Mouse (Mus musculus) limb, embryonic 14.5 days (tissue): ENCODE data around the gene Hbq1a. TPM values are rescaled to one million over a fixed set of nuclear protein-coding genes. Genes with fewer than 3 reads are reported as not detected.

Experiments used
- ATAC-seq: fragments of 200-750 bp; cut with Nextera tagmentation; 2 replicates; pipeline ENCODE4 v1.8.0; 2017; ENCODE audit warnings: low read depth, moderate number of reproducible peaks, moderate TSS enrichment; ENCODE audit not compliant: low FRiP score
- DNase-seq: peaks from one replicate; pipeline ENCODE4 v3.0.0-alpha.2; 2015; ENCODE audit warnings: low spot score
- H3K27ac ChIP-seq: fragments of 300-500 bp; sonication (generic); replicated peaks from 2 replicates; pipeline ENCODE4 v1.5.1; 2014; ENCODE audit warnings: low read depth, mild to moderate bottlenecking, low read length, moderate library complexity, mixed read lengths
- H3K27me3 ChIP-seq: fragments of 300-500 bp; sonication (generic); 2 replicates; pipeline ENCODE4 v1.6.1; 2014; ENCODE audit warnings: low read length, mixed read lengths; ENCODE audit not compliant: control insufficient read depth, insufficient read depth
- H3K36me3 ChIP-seq: fragments of 300-500 bp; sonication (generic); 2 replicates; pipeline ENCODE4 v1.6.1; 2014; ENCODE audit warnings: mild to moderate bottlenecking, low read length, moderate library complexity, mixed read lengths; ENCODE audit not compliant: control insufficient read depth, insufficient read depth
- H3K4me1 ChIP-seq: fragments of 300-500 bp; sonication (generic); 2 replicates; pipeline ENCODE4 v1.6.1; 2014; ENCODE audit warnings: antibody characterized with exemption, low read length, mixed read lengths; ENCODE audit not compliant: control insufficient read depth, insufficient read depth
- H3K4me2 ChIP-seq: fragments of 300-500 bp; sonication (generic); replicated peaks from 2 replicates; pipeline ENCODE4 v1.6.1; 2014; ENCODE audit warnings: low read depth, mild to moderate bottlenecking, low read length, moderate library complexity; ENCODE audit not compliant: severe bottlenecking
- H3K4me3 ChIP-seq: fragments of 300-500 bp; sonication (generic); replicated peaks from 2 replicates; pipeline ENCODE4 v1.5.1; 2014; ENCODE audit warnings: low read length
- H3K9ac ChIP-seq: fragments of 300-500 bp; sonication (generic); 2 replicates; pipeline ENCODE4 v1.6.1; 2014; ENCODE audit warnings: mild to moderate bottlenecking, low read depth, low read length, moderate library complexity; ENCODE audit not compliant: severe bottlenecking
- H3K9me3 ChIP-seq: fragments of 300-500 bp; sonication (generic); 2 replicates; pipeline ENCODE4 v1.6.1; 2016; ENCODE audit warnings: low read length; ENCODE audit not compliant: control insufficient read depth
- POLR2A ChIP-seq: fragments of 200-500 bp; IDR thresholded peaks from 2 replicates; pipeline ENCODE4 v1.8.0; 2012; ENCODE audit warnings: inconsistent platforms, mild to moderate bottlenecking, moderate library complexity, borderline replicate concordance; ENCODE audit not compliant: insufficient read depth, insufficient read length; ENCODE audit errors: extremely low read depth
- WGBS: fragments of 180-500 bp; shearing (Covaris S2); extraction: QIAGEN DNeasy Blood & Tissue Kit; methylation state at CpG from one replicate; pipeline ENCODE4 v1.1.7; 2014; 5-methylcytosine and 5-hydroxymethylcytosine counted together
- polyA plus RNA-seq, 2 experiments: library from polyadenylated mRNA; depleted of rRNA in 1 of 2; stranded (reverse) in 1 of 2; unstranded in 1 of 2; fragments of >200 nt; fragmentation: Nextera tagmentation in 1 of 2; extraction: Ambion mirVana in 1 of 2; gene quantifications; 2 replicates each; pipeline versions ENCODE4 v1.2.1 to v1.2.3; 2012 to 2014

The Hbq1a gene
- polyA plus RNA-seq, 2 experiments = 0.83 to 1.3 TPM

DNA sequence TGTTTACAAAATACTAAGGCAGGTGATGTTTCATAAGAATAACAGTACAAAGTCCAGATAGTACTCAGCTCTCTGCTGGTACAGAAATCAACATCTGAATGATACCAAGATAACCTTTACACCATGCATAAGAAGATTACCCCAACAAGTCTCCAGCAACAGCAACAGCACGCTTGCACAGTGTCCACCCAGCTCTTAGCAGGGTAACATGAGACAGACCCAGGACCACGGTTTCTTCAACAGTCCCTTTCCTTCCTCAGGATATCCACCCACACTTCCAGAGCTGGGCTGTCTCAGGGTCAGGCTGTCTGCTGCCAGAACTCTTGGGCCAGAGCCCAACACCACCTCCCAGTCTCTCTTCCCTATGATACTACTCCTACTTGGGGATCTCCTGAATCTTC is 39.3 kb downstream of the Hbq1a start:
- Histone ChIP-seq H3K36me3 (no peaks in the 10 kb centered on the region), H3K27me3 (no peaks in the 10 kb centered on the region), H3K27ac (no peak overlapping the region), H3K4me2 (no peak overlapping the region), H3K4me1 (no peaks in the 10 kb centered on the region), H3K9ac (no peak overlapping the region), H3K9me3 (no peaks in the 10 kb centered on the region), H3K4me3 (no peak overlapping the region)
- WGBS = 72% methylated on average over 2 of the region's 2 CpGs
- no peak for TF ChIP-seq POLR2A
- ATAC-seq (no peak), DNase-seq (no peak)

DNA sequence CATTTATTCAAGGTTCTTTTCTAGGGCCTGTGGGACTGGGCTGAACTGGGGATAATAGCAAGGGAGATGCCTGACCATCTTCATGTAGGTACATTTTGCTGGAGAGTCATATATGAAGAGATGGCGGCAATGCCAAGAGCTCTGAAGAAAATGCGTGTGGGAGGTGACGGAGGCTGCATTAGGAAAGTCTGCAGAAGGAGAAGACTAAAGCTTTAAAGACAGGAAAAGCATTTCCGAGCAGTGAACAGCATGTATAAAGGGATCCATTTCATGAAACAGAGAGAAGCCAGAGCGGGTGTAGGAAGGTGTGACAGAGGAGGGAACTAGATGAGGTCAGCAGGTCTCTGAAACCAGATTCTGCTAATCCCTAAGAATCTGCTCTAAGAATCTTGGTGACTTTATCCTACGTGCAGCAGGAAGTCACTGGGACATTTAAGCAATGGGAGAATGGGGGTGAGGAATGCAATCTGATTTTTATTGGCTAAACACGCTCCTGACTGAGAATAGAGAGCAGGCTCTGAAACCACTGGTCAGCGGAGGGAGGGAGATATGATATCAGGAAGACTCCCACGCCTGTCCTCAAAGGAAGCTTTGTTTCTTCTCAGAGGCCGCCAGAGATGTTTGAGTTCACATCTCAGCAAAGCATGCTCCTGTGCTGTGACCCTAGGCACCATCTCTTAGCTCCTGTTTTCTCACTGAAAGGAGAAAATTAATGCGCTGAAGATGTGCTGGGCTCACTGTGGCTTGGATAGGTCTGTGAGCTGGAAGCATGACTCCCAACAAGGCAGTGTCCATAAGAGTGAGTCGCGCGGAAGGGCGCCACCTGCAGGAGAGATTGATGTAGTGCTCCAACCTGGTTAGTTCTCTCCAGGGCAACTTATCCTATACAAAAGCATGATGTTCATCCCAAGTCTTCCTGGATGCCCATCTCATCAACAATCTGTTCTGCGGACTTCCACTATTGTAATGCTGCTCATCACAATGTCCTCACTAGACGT is 40.9 kb downstream of the Hbq1a start:
- Histone ChIP-seq H3K27ac (no peak overlapping the region), H3K9ac (no peak overlapping the region), H3K4me3 (no peak overlapping the region), H3K4me2 (no peak overlapping the region), H3K4me1 (no peaks in the 10 kb centered on the region), H3K9me3 (no peaks in the 10 kb centered on the region), H3K36me3 (no peaks in the 10 kb centered on the region), H3K27me3 (no peaks in the 10 kb centered on the region)
- TF ChIP-seq POLR2A = no peak
- WGBS = 36% methylated on average over 17 of the region's 17 CpGs
- peak; percentile 77 for DNase-seq
- peak; percentile 47; the same call in 1 of the 2 replicates for ATAC-seq

DNA sequence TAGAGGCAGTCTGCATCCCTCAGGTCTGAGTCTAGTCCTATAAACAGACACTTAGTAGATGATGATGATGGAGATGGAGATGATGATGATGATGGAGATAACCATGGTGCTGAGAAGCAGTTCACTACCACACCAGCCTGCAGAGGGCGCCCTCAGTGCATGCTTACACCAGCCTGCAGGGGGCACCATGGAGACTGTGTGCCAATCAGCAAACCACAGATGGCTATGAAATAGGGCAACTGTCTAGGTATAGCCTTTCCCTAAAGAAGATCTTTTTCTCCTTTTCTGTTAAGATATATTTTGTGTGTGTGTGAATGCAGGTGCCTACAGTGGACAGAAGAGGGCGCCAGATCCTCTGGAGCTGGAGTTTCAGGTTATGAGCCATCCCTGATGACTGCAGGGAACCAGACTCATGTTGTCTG is 42.9 kb downstream of the Hbq1a start:
- Histone ChIP-seq H3K4me2 (no peak overlapping the region), H3K4me1 (peaks cover 6% of the 10 kb centered on the region), H3K9ac (no peak overlapping the region), H3K27ac (no peak overlapping the region), H3K36me3 (no peaks in the 10 kb centered on the region), H3K27me3 (no peaks in the 10 kb centered on the region), H3K4me3 (no peak overlapping the region), H3K9me3 (no peaks in the 10 kb centered on the region)
- no peak for TF ChIP-seq POLR2A
- DNase-seq (peak; percentile 28), ATAC-seq (no peak)
- WGBS = 14% methylated on average over 2 of the region's 2 CpGs

DNA sequence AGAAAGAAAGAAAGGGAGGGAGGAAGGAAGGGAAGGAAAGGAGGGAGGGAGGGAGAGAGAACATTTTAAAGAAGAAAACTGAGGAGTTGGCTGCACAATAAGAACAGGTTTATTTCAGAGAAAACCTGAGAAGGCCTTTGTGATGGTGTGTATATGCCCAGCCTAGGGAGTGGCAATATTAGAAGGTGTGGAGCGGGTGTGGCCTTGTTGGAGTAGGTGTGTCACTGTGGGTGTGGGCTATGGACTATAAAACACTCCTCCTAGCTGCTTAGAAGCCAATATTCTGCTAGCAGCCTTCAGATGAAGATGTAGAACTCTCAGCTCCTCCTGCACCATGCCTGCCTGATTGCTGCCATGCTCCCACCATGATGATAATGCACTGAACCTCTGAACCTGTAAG is 43.5 kb downstream of the Hbq1a start:
- no peaks in the 10 kb centered on the region for H3K27me3 ChIP-seq
- H3K4me3 ChIP-seq = no peak overlapping the region
- no peak for TF ChIP-seq POLR2A
- WGBS = 94% methylated on average over 1 of the region's 1 CpGs
- H3K9me3 ChIP-seq = no peaks in the 10 kb centered on the region
- no peak overlapping the region for H3K4me2 ChIP-seq
- peaks cover 6% of the 10 kb centered on the region for H3K4me1 ChIP-seq
- no peak for DNase-seq
- H3K9ac ChIP-seq = no peak overlapping the region
- H3K27ac ChIP-seq = no peak overlapping the region
- ATAC-seq = no peak
- H3K36me3 ChIP-seq = no peaks in the 10 kb centered on the region

DNA sequence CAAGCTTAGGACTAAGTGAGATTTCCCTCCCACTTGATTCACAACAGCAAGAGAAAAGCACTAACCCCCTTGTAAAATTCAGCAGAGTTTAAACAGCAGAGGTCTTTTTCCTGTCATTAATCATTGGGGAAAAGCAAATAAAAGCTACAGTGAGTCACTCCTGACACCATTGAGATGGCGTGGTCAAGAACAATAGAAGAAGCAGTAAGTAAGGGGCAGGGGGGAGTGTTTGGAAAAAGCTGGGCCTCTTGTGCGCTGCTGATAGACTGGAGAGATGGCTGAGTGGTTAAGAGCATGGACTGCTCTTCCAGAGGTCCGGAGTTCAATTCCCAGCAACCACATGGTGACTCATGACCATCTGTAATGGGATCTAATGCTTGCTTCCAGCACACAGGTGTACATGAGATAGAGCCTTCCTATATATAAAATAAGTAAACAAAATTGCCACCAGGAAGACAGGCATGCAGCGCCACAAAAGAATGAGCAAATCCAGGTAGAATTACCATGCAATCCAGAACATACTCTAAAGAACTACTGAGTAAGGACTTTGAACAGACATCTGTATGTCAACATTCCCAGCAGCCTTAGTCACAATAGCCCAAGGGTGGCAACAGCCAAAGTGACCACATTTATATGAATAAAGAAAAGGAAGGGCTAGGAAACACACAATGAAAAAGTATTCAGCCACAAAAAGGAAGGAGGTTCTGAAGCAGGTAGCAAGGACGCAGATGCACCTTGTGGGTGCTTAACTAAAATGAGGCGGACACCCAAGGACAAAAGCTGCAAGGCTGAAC is 45.8 kb downstream of the Hbq1a start:
- H3K36me3 ChIP-seq = 0 out of 2 replicates have a peak, but pooled peaks cover 1% of the 10 kb centered on the region
- no peak for TF ChIP-seq POLR2A
- ATAC-seq = no peak

More for the DNA sequence above, 45.8 kb downstream of the Hbq1a start:
- no peak overlapping the region for H3K4me2 ChIP-seq
- H3K4me1 ChIP-seq = peaks cover 25% of the 10 kb centered on the region
- WGBS = 79% methylated on average over 6 of the region's 6 CpGs
- no peaks in the 10 kb centered on the region for H3K27me3 ChIP-seq
- DNase-seq = no peak
- H3K9me3 ChIP-seq = no peaks in the 10 kb centered on the region
- no peak overlapping the region for H3K4me3 ChIP-seq
- H3K9ac ChIP-seq = no peak overlapping the region
- H3K27ac ChIP-seq = no peak overlapping the region
